Comparison of ENCODE assay signal across 19 mouse cellular contexts in genomic region chr7:75584100-75584499, GRCm38 (mm10).
DNase-seq lines count a peak whose midpoint lies in the region; ATAC-seq and TF ChIP-seq lines count a peak whose summit lies in the region.
"Had no signal": no experiment of that assay in that cellular context is flagged by ENCODE, and none has a peak within 500 bp of the region (broad histone marks: within the 10 kb centered on the region; RNA-seq: fewer than 3 reads in every experiment).

No protein-coding gene starts in this region.

- no peak overlapping the region for H3K4me2 ChIP-seq in heart, embryonic 15.5 days
- H3K4me2 ChIP-seq in lung, embryonic 16.5 days (ENCODE audit: low read depth, low read length), result no peak overlapping the region
- H3K4me2 ChIP-seq in stomach, postnatal 0 days (replicated peaks; ENCODE audit: low read depth), result no peak overlapping the region
- H3K4me2 ChIP-seq: forebrain, embryonic 12.5 days; neural tube, embryonic 12.5 days had no signal

- no peak for TF ChIP-seq POLR2A in MEL (IDR thresholded peaks at IDR 0.05; ENCODE audit: control insufficient read depth in 1 of 2, insufficient read depth in 1 of 2, low read depth in 1 of 2, low read length in 2 of 2, poor library complexity in 1 of 2)

- no peak overlapping the region for H3K9ac ChIP-seq in heart, embryonic 15.5 days
- H3K9ac ChIP-seq in lung, embryonic 16.5 days (ENCODE audit: low read length), result no peak overlapping the region
- no peak overlapping the region for H3K9ac ChIP-seq in MEL (ENCODE audit: control insufficient read depth, low read depth, low read length, poor library complexity, severe bottlenecking)
- no peak overlapping the region for H3K9ac ChIP-seq in stomach, postnatal 0 days (ENCODE audit: low read length)
- H3K9ac ChIP-seq: forebrain, embryonic 12.5 days; neural tube, embryonic 12.5 days had no signal

- peak; percentile 39 to 57; a peak in 2 of 4 replicates for TF ChIP-seq EP300 in MEL (IDR thresholded peaks at IDR 0.05; ENCODE audit: low read depth in 1 of 2, low read length in 2 of 2)
- TF ChIP-seq EP300 in stomach, postnatal 0 days (optimal IDR thresholded peaks at IDR 0.05), result no peak

- no peak for TF ChIP-seq RAD21 in MEL (IDR thresholded peaks at IDR 0.05; ENCODE audit: low read depth, low read length)

- no peak overlapping the region for H3K4me3 ChIP-seq in heart, embryonic 15.5 days
- no peak overlapping the region for H3K4me3 ChIP-seq in lung, embryonic 16.5 days (ENCODE audit: low read length)
- H3K4me3 ChIP-seq in MEL (ENCODE audit: control insufficient read depth in 1 of 2, insufficient read depth in 1 of 2, low read depth in 2 of 2, low read length in 2 of 2), result no peak overlapping the region
- no peak overlapping the region for H3K4me3 ChIP-seq in stomach, postnatal 0 days (ENCODE audit: low read depth, low read length)
- H3K4me3 ChIP-seq: forebrain, embryonic 12.5 days; midbrain, embryonic 10.5 days; neural tube, embryonic 12.5 days had no signal

- no peaks in the 10 kb centered on the region for H3K27me3 ChIP-seq in heart, embryonic 15.5 days
- no peaks in the 10 kb centered on the region for H3K27me3 ChIP-seq in lung, embryonic 16.5 days (ENCODE audit: control insufficient read depth, insufficient read depth, low read depth, low read length)
- H3K27me3 ChIP-seq in MEL (ENCODE audit: control insufficient read depth in 1 of 2, insufficient read depth in 2 of 2, low read length in 2 of 2), result no peaks in the 10 kb centered on the region
- H3K27me3 ChIP-seq in stomach, postnatal 0 days (ENCODE audit: control insufficient read depth, insufficient read depth, low read length), result no peaks in the 10 kb centered on the region
- H3K27me3 ChIP-seq: forebrain, embryonic 12.5 days; neural tube, embryonic 12.5 days had no signal

- no peak; the same call in 1 of the 2 replicates for ATAC-seq in heart, embryonic 15.5 days (replicated peaks; ENCODE audit: insufficient number of reproducible peaks, insufficient read depth, low FRiP score, low read depth)
- no peak for ATAC-seq in lung, embryonic 16.5 days (ENCODE audit: low read depth)
- peak; percentile 46; the same call in 1 of the 2 replicates for ATAC-seq in stomach, postnatal 0 days (ENCODE audit: low FRiP score, low TSS enrichment)

- TF ChIP-seq CTCF in MEL (IDR thresholded peaks at IDR 0.05 in 2 of 3, conservative IDR thresholded peaks at IDR 0.05 in 1 of 3; ENCODE audit: control insufficient read depth in 1 of 3, insufficient read depth in 1 of 3, low read depth in 2 of 3, low read length in 3 of 3, poor library complexity in 1 of 3, severe bottlenecking in 1 of 3), result no peak
- TF ChIP-seq CTCF in stomach, postnatal 0 days (IDR thresholded peaks at IDR 0.05; ENCODE audit: low read depth), result no peak

- peaks cover 51% of the 10 kb centered on the region for H3K4me1 ChIP-seq in heart, embryonic 15.5 days (replicated peaks)
- H3K4me1 ChIP-seq in lung, embryonic 16.5 days (replicated peaks; ENCODE audit: control insufficient read depth, insufficient read depth, low read length), result peaks cover 25% of the 10 kb centered on the region
- H3K4me1 ChIP-seq in MEL (ENCODE audit: control insufficient read depth in 1 of 2, insufficient read depth in 2 of 2, low read length in 2 of 2), result peaks cover 37 to 42% of the 10 kb centered on the region in 2 experiments
- H3K4me1 ChIP-seq in stomach, postnatal 0 days (replicated peaks; ENCODE audit: control insufficient read depth, insufficient read depth), result peaks cover 2% of the 10 kb centered on the region; the same call in 1 of the 2 replicates
- H3K4me1 ChIP-seq: forebrain, embryonic 12.5 days; midbrain, embryonic 10.5 days; neural tube, embryonic 12.5 days had no signal

- DNase-seq in heart, adult 11 months, result no peak
- DNase-seq in lung, postnatal 36 days, result no peak
- peak; percentile 60 for DNase-seq in MEL (ENCODE audit: low read depth, low spot score)
- DNase-seq in stomach, postnatal 0 days (ENCODE audit: low spot score), result no peak
- no peak for DNase-seq in right cerebral cortex, postnatal 4 days
- DNase-seq: adrenal gland, adult 8-10 months; cerebellum, postnatal 14 days; gastrocnemius, postnatal 14 days; kidney, adult 9 months; kidney, postnatal 36 days; layer of hippocampus, adult 9-11 months; lung, postnatal 10 days; right cerebral cortex, postnatal 14 days; thymus, postnatal 4 days had no signal

- H3K9me3 ChIP-seq in heart, embryonic 15.5 days (replicated peaks), result no peaks in the 10 kb centered on the region
- no peaks in the 10 kb centered on the region for H3K9me3 ChIP-seq in lung, embryonic 16.5 days (ENCODE audit: control insufficient read depth, low read length)
- no peaks in the 10 kb centered on the region for H3K9me3 ChIP-seq in MEL (replicated peaks; ENCODE audit: insufficient read depth, low read length)
- no peaks in the 10 kb centered on the region for H3K9me3 ChIP-seq in stomach, postnatal 0 days (ENCODE audit: control insufficient read depth, low read length)
- H3K9me3 ChIP-seq: forebrain, embryonic 12.5 days; midbrain, embryonic 10.5 days; neural tube, embryonic 12.5 days had no signal

- 17% methylated on average over 2 of the region's 2 CpGs for WGBS in heart, embryonic 15.5 days
- WGBS in lung, embryonic 16.5 days, result 35% methylated on average over 2 of the region's 2 CpGs
- 61% methylated on average over 2 of the region's 2 CpGs for WGBS in stomach, postnatal 0 days

- H3K36me3 ChIP-seq in heart, embryonic 15.5 days, result peaks cover 10% of the 10 kb centered on the region; the same call in 1 of the 2 replicates
- peaks cover 6% of the 10 kb centered on the region; the same call in 1 of the 2 replicates for H3K36me3 ChIP-seq in lung, embryonic 16.5 days (ENCODE audit: control insufficient read depth, insufficient read depth, low read length)
- H3K36me3 ChIP-seq in MEL (ENCODE audit: control insufficient read depth in 1 of 2, insufficient read depth in 2 of 2, low read length in 2 of 2), result peaks cover 0 to 55% of the 10 kb centered on the region in 2 experiments; a peak in 2 of 4 replicates
- H3K36me3 ChIP-seq in stomach, postnatal 0 days (ENCODE audit: control insufficient read depth, insufficient read depth, low read length), result 0 out of 2 replicates have a peak, but pooled peaks cover 8% of the 10 kb centered on the region
- H3K36me3 ChIP-seq: neural tube, embryonic 12.5 days had no signal

- no peaks in the 10 kb centered on the region for H3K79me2 ChIP-seq in MEL (ENCODE audit: control insufficient read depth, insufficient read depth, low read length, poor library complexity)

- H3K27ac ChIP-seq in heart, embryonic 15.5 days, result peak overlapping the region; percentile 81
- H3K27ac ChIP-seq in lung, embryonic 16.5 days (ENCODE audit: low read length), result peak overlapping the region; percentile 75
- H3K27ac ChIP-seq in MEL (ENCODE audit: control insufficient read depth, low read depth, low read length), result peak overlapping the region; percentile 26; the same call in 1 of the 2 replicates
- H3K27ac ChIP-seq in stomach, postnatal 0 days (replicated peaks), result no peak overlapping the region
- H3K27ac ChIP-seq: forebrain, embryonic 12.5 days; midbrain, embryonic 10.5 days; neural tube, embryonic 12.5 days had no signal

TF ChIP-seq in MEL, 35 proteins besides CTCF, POLR2A, EP300 and RAD21:
- no peak for TF ChIP-seq ZKSCAN1 (IDR thresholded peaks at IDR 0.05; ENCODE audit: low read depth, low read length)
- TF ChIP-seq GATA1 (IDR thresholded peaks at IDR 0.05; ENCODE audit: low read depth, low read length), result peak; percentile 64; the same call in 1 of the 2 replicates
- TF ChIP-seq RCOR1 (IDR thresholded peaks at IDR 0.05; ENCODE audit: low read depth, low read length), result no peak
- 0 out of 2 replicates have a peak, but pooled peaks have one; percentile 14 for TF ChIP-seq ZNF384 (IDR thresholded peaks at IDR 0.05; ENCODE audit: low read depth, low read length)
